Mouse (Mus musculus) Patski (cell line): ENCODE results near the gene Qtrt1. TPM values are rescaled to one million over a fixed set of nuclear protein-coding genes. Genes with fewer than 3 reads are reported as not detected.
A peak's percentile ranks its signal among the peaks of the same experiment; 100 is the strongest.

Source experiments
- ATAC-seq: fragments of 100-300 bp; one replicate; pipeline ENCODE4 v1.8.0; 2021
- CTCF ChIA-PET: fragments of 350-600 bp; sonication (Branson Sonifier 250); formaldehyde crosslinking; loops from one replicate; lab custom pipeline; 2022; ENCODE audit warnings: inconsistent platforms; lab: Charles Lee
- POLR2A ChIA-PET: fragments of 350-600 bp; sonication (Branson Sonifier 250); formaldehyde crosslinking; loops from one replicate; lab custom pipeline; 2022; ENCODE audit warnings: antibody characterized with exemption, inconsistent platforms; lab: Charles Lee
- DNase-seq: peaks from one replicate; pipeline ENCODE4 v3.0.0-alpha.2; 2011; ENCODE audit warnings: low read depth, low spot score
- H3K27me3 ChIP-seq: fragments of 371-371 bp; one replicate; pipeline ENCODE4 v1.5.1; 2021
- CTCF ChIP-seq: fragments of 100-300 bp; IDR thresholded peaks from one replicate; pipeline ENCODE4 v1.5.1; 2021
- in situ Hi-C: fragments of 300-500 bp; cut with MboI; formaldehyde crosslinking; loops from 3 replicates; pipeline ENCODE4 v1.11.1; 2018; ENCODE audit warnings: low pct_unique_long_range_greater_than_20kb, mixed read lengths
- polyA plus RNA-seq: library from polyadenylated mRNA; unstranded; gene quantifications from one replicate; pipeline ENCODE4 v1.2.3, GENCODE M21; 2021

Qtrt1 gene
- polyA plus RNA-seq, 1 experiment from 2014 or later, result 30.2 TPM

DNA sequence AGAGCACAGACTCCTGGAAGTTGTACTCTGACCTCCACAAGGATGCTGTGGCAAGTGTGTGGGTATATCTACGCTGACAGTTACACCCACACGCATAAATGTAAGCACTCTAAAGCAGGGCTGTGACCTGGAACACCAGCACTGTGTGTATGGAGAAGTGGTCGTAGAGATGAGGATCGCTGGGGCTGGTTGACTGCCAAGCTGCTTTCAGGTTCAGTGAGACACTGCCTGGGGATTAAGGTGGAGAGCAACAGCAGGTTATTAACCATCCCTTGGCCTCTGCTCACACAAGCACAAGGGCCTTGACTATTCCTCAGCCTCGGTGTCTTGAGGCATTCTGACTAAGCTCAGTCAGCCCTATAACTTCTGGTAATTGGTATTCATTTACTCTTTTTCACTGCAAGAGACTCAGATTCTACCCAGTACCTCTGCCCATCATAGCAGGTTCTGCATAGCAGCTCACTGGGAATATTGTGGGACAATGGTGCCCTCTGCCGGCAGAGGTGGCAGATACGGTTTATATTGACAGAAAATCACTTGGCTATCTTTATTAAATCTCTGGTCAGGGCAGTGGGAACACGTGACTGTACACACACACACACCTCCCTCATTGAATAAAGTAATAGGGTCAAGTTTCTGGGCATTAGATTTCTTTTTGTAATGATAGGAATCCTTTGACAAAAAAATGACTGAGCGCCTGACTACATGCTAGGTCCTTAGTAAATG lies 1.9 kb upstream of the Qtrt1 start:
- ATAC-seq (no peak), DNase-seq (peak; percentile 25)
- no peak for TF ChIP-seq CTCF
- no peaks in the 10 kb centered on the region for H3K27me3 ChIP-seq
- in situ Hi-C loops, result loop anchor here (5.0 kb wide), 2 partner anchors 42 to 97 kb away; partner anchors contain the start of genes Ap1m2 and Ilf3
- ChIA-PET CTCF (interaction anchor here (1.1 to 3.3 kb wide), 10 partner anchors 10 to 96 kb away, joined by 3 to 22 read pairs (median 6); partner anchors contain the start of gene Slc44a2), POLR2A (interaction anchor here (0.6 to 0.9 kb wide), 3 partner anchors 48 to 204 kb away, joined by 6 to 7 read pairs (median 6); no protein-coding TSS in a partner anchor)

DNA sequence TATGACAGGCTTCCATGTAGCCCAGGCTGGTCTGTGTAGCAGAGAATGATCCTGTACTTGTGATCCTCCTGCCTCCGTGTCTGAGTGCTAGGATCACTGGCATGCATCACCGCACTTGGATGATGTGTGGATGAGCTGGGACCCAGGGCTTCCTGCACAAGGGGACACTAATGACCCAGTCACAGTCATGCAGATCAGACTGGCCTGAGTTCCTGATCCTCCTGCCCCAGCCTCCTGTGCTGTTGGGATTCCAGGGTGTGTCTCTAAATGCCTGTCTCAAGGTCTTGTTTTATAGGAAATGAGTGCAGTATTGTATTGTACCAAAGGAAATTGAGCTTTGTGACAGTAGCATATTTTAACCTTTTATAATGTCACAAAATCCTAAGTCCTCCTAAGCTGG lies 6.2 kb downstream of the Qtrt1 start:
- no peak for TF ChIP-seq CTCF
- no peaks in the 10 kb centered on the region for H3K27me3 ChIP-seq
- ChIA-PET POLR2A (interaction anchor here (1.5 kb wide), 1 partner anchor 54 kb away, joined by 4 read pairs; no protein-coding TSS in a partner anchor), CTCF (no interaction called here)
- in situ Hi-C loops, result no loop called here
- ATAC-seq, result no peak
- no peak for DNase-seq

DNA sequence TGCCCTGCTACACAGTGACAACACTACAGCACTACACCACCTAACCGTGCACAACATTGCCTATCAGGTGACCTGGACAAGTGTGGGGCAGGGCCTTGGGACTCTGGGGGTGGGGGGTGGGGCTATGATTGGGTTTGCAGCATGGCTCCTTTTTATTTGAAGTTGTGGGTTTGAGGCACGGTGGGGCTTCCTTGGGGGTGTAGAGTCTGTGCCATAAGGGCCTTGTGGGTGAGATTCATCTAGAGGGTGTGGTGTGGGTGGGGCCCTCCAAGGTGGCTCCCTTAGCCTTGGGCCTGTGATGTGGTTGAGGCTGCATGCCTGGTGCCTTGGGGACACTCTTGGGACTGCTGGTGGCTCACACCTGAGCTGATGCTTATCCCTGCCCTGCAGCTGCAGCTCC lies 8.0 kb downstream of the Qtrt1 start:
- ATAC-seq, result no peak
- DNase-seq, result no peak
- in situ Hi-C loops, result no loop called here
- no peaks in the 10 kb centered on the region for H3K27me3 ChIP-seq
- ChIA-PET POLR2A (no interaction called here), CTCF (no interaction called here)
- no peak for TF ChIP-seq CTCF

DNA sequence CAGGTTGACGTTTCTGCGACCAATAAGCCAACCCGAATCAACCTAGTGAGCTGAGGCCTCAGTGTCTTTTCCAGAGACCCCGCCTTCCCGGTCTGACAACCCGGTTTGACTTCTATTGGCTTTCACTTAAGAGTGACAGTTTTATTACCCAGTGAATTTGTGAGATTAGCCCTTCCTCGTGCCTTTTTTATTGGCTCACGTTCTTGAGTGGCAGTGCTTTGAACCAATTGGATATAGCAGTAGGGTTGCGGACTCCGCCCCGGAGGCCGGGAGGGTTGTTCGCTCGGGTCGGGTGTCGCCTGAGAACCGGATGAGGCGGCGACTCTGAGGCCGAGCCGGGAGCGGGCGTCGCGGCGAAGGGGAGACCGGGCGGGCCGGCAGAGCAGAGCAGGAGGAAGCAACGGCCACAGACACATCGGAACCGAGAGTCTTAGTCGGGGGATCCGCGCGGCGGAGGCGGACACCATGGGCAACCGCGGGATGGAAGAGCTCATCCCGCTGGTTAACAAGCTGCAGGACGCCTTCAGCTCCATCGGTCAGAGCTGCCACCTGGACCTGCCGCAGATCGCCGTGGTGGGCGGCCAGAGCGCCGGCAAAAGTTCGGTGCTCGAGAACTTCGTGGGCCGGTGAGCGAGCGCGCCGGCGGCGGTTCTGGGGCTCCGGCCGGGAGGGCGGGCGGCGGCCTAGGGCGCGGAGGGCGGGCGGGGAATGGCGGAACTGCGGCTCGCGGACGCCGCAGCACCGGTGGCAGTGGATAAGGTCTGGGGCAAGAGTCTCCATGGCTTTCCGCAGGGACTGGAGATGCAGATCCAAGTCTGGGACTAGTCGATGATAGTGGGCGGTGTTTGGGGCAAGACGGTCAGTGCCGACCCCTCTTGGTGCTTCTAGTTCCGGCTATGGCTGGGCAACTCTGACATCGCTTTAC lies 13.3 kb downstream of the Qtrt1 start, which contains the start of gene Dnm2:
TSS of gene Dnm2 (plus strand) at position 278 of the 925 bp plus-strand sequence.
- ATAC-seq (peak; percentile 96), DNase-seq (peak; percentile 99)
- ChIA-PET CTCF (interaction anchor here (1.3 to 2.4 kb wide), 2 partner anchors 11 to 24 kb away, joined by 3 to 5 read pairs; no protein-coding TSS in a partner anchor), POLR2A (no interaction called here)
- TF ChIP-seq CTCF, result no peak
- no peaks in the 10 kb centered on the region for H3K27me3 ChIP-seq
- in situ Hi-C loops, result no loop called here

DNA sequence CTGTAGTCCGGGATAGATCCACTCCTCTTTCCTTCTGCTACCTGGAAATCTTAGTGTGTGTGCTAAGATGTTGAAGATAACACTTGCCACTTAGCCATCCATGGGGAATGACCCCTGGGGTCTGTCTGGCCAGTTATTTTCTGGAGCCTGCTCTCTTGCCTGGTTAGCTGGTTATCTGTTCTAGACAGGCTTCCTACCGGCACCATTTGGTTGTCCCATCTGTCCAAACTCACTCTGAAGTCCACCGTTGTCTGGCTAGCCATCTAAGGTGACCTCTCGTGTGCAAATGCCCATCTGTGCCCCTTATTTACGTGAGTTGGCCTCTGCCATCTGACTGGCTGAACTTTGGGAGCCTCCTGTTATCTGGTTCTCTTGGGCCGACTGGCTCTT lies 13.9 kb downstream of the Qtrt1 start:
- no peaks in the 10 kb centered on the region for H3K27me3 ChIP-seq
- ATAC-seq (no peak), DNase-seq (no peak)
- in situ Hi-C loops, result no loop called here
- ChIA-PET CTCF (interaction anchor here (1.3 to 2.4 kb wide), 2 partner anchors 12 to 24 kb away, joined by 3 to 5 read pairs; no protein-coding TSS in a partner anchor), POLR2A (no interaction called here)
- TF ChIP-seq CTCF, result no peak

DNA sequence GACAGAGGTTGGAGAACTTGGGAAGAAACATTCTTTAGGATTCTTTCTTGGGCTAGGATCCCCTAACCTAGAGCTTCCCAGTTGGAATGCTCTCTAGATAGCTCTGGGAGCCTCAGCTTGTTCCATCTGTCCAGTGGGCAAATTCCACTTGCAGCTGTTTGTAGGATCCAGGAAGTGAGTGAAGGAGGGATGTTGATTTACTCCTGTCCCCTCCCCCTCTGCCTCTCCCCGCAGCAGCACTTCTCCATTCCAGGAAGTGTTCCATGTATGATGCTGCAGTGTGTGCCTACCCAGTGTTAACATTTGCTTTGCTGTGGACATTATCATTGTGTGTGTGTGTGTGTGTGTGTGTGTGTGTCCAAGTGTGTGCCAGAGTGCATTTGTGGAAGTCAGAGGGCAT lies 14.4 kb downstream of the Qtrt1 start:
- in situ Hi-C loops, result no loop called here
- no peak for TF ChIP-seq CTCF
- ChIA-PET CTCF (interaction anchor here (0.6 to 2.4 kb wide), 3 partner anchors 12 to 113 kb away, joined by 3 to 5 read pairs (median 3); no protein-coding TSS in a partner anchor), POLR2A (no interaction called here)
- ATAC-seq, result no peak
- H3K27me3 ChIP-seq, result no peaks in the 10 kb centered on the region
- no peak for DNase-seq

DNA sequence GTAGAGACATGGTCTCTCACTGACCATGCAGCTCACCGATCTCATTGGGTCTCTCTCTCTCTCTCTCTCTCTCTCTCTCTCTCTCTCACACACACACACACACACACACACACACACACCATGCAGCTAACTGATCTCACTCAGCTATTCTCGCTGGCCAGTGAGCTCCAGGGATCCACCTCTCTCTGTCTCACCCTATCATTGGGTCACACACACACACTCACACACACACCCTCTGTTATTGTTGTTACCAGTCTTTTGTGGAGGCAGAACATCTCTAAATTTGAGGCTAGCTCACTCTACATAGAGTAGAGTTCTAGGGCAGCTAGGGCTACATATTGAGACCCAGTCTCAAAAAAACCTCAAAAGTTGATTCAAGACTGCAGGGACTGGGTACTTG lies 14.9 kb downstream of the Qtrt1 start:
- no peak for TF ChIP-seq CTCF
- ATAC-seq (no peak), DNase-seq (no peak)
- CTCF ChIA-PET, result interaction anchor here (0.6 to 2.4 kb wide), 2 partner anchors 13 to 113 kb away, joined by 3 to 5 read pairs; no protein-coding TSS in a partner anchor
- H3K27me3 ChIP-seq, result no peaks in the 10 kb centered on the region
- POLR2A ChIA-PET, result no interaction called here
- in situ Hi-C loops, result no loop called here

DNA sequence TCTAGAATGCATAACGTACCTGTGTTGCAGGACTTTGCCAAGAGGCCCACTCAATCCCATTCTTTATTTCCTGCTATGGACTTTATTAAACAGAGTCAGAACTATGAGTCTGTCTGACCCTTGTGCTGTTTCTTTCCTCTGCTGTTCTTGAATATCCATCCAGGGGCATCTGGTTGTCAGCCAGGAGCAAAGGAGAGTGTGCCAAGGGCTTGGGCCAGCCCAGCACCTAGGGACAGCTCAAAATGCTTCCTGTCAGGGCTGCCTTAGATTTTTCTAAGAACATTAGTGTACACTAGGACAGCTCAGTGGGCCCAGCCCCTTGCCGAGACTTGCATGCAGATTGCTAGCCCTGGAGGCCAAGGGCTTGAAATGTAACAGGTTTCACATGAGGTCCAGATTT lies 16.1 kb downstream of the Qtrt1 start:
- ATAC-seq (no peak), DNase-seq (no peak)
- ChIA-PET CTCF (no interaction called here), POLR2A (interaction anchor here (0.6 kb wide), 1 partner anchor 82 kb away, joined by 4 read pairs; the partner anchor contains the start of gene Tmed1)
- no peak for TF ChIP-seq CTCF
- in situ Hi-C loops, result no loop called here
- no peaks in the 10 kb centered on the region for H3K27me3 ChIP-seq

DNA sequence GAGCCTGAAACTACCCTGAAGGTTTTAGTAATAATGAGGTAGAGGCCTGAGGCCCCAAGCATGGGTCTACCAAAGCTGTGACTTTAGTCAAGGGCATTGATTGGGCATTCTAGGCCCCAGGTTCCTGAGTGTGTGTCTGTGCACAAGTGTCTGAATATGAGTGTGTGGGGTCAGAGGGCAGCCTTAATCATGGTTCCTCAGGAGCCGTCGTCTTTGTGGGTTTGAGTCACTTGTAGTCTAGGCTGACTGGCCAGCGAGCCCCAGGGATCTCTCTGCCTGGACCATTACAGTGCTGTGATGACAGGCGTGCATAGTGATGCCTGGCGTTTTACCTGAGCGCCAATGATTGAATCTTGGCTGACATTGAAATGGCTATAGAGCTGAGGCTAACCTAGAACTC lies 16.5 kb downstream of the Qtrt1 start:
- H3K27me3 ChIP-seq, result no peaks in the 10 kb centered on the region
- in situ Hi-C loops, result no loop called here
- DNase-seq, result no peak
- ChIA-PET POLR2A (interaction anchor here (0.6 kb wide), 1 partner anchor 82 kb away, joined by 4 read pairs; the partner anchor contains the start of gene Tmed1), CTCF (no interaction called here)
- TF ChIP-seq CTCF, result no peak
- no peak for ATAC-seq

DNA sequence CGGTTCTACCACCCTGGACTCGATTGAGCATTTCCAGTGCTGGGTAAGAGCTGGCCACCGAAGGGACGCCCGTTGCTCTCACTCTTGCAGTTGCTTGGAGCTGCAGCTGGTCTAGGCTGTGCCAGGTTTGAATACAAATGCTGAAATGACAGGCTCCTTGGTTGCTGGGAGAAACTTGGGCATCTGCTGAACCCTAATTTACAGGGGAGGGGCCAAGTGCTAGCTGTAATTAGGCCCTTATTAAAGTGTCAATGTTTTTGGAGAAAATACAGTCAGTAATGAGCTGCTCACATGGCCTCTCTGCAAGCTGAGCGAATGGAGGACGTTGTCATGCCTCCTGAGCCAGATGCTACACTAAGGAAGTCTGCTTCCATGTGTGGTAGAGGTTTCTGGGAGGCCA lies 19.1 kb downstream of the Qtrt1 start:
- CTCF ChIA-PET, result no interaction called here
- in situ Hi-C loops, result no loop called here
- POLR2A ChIA-PET, result no interaction called here
- no peak for TF ChIP-seq CTCF
- DNase-seq (no peak), ATAC-seq (no peak)
- H3K27me3 ChIP-seq, result no peaks in the 10 kb centered on the region
